Mouse (Mus musculus): ENCODE measurements at regions not wholly inside any gene's neighbourhood (a gene's known extent, or its start where the extent isn't known, plus 50 kb on each side); places are given as distances from the start of the nearest gene placed in this dataset.
"Not testable (repeated sequence)": the region's sequence is repeated elsewhere in the genome, so short reads cannot be mapped to it uniquely, and the experiment has no call there.

GRCm38 (mm10) chr13:50092537-50092936, 157.6 kb downstream of the Gm906 start:
- Histone ChIP-seq H3K27me3 (ENCODE audit: insufficient read depth, poor library complexity, severe bottlenecking) (no peaks in the 10 kb centered on the region), H3K4me3 (no peak overlapping the region), H3K36me3 (no peaks in the 10 kb centered on the region), H3K9me3 (no peaks in the 10 kb centered on the region), H3K27ac (no peak overlapping the region), H3K4me1 (no peaks in the 10 kb centered on the region)
- WGBS = 72% methylated on average over 2 of the region's 2 CpGs
- peak; percentile 54 for DNase-seq (ENCODE audit: low spot score)

- no peaks in the 10 kb centered on the region for H3K9me3 ChIP-seq
- 82% methylated on average over 4 of the region's 4 CpGs for WGBS
Measured at GRCm38 (mm10) chr13:50064841-50065240, 185.3 kb downstream of the Gm906 start.

GRCm38 (mm10) chr13:50064365-50064764, 185.7 kb downstream of the Gm906 start:
- not testable (repeated sequence) for H3K27me3 ChIP-seq (ENCODE audit: insufficient read depth, poor library complexity, severe bottlenecking); H3K4me1 ChIP-seq; DNase-seq (ENCODE audit: low spot score); H3K27ac ChIP-seq; H3K4me3 ChIP-seq; H3K9me3 ChIP-seq; H3K36me3 ChIP-seq
- WGBS = 54% methylated on average over 2 of the region's 2 CpGs

More at GRCm38 (mm10) chr13:50064841-50065240, 185.3 kb downstream of the Gm906 start:
- peak; percentile 52 for DNase-seq (ENCODE audit: low spot score)
- Histone ChIP-seq H3K36me3 (no peaks in the 10 kb centered on the region), H3K27ac (no peak overlapping the region), H3K4me3 (no peak overlapping the region), H3K4me1 (no peaks in the 10 kb centered on the region), H3K27me3 (ENCODE audit: insufficient read depth, poor library complexity, severe bottlenecking) (no peaks in the 10 kb centered on the region)

GRCm38 (mm10) chr13:50059676-50060075, 190.4 kb downstream of the Gm906 start:
- H3K9me3 ChIP-seq; H3K36me3 ChIP-seq; H3K27me3 ChIP-seq (ENCODE audit: insufficient read depth, poor library complexity, severe bottlenecking); H3K4me1 ChIP-seq; H3K27ac ChIP-seq; H3K4me3 ChIP-seq: not testable (repeated sequence)
- DNase-seq (ENCODE audit: low spot score) = peak; percentile 22
- WGBS = 87% methylated on average over 1 of the region's 1 CpGs

GRCm38 (mm10) chr13:50059054-50059453, 191.1 kb downstream of the Gm906 start:
- 80% methylated on average over 2 of the region's 2 CpGs for WGBS
- DNase-seq (ENCODE audit: low spot score) = peak; percentile 31
- H3K4me1 ChIP-seq; H3K36me3 ChIP-seq; H3K9me3 ChIP-seq; H3K4me3 ChIP-seq; H3K27ac ChIP-seq; H3K27me3 ChIP-seq (ENCODE audit: insufficient read depth, poor library complexity, severe bottlenecking): not testable (repeated sequence)

GRCm38 (mm10) chr13:50051746-50052145, 198.4 kb downstream of the Gm906 start:
- not testable (repeated sequence) for H3K4me1 ChIP-seq; DNase-seq (ENCODE audit: low spot score); H3K36me3 ChIP-seq; H3K27me3 ChIP-seq (ENCODE audit: insufficient read depth, poor library complexity, severe bottlenecking); H3K9me3 ChIP-seq; H3K4me3 ChIP-seq; H3K27ac ChIP-seq

- H3K36me3 ChIP-seq; H3K4me3 ChIP-seq; H3K4me1 ChIP-seq; H3K9me3 ChIP-seq; DNase-seq (ENCODE audit: low spot score); H3K27me3 ChIP-seq (ENCODE audit: insufficient read depth, poor library complexity, severe bottlenecking); H3K27ac ChIP-seq: not testable (repeated sequence)
- 85% methylated on average over 3 of the region's 3 CpGs for WGBS
Measured at GRCm38 (mm10) chr13:50051110-50051509, 199.0 kb downstream of the Gm906 start.

GRCm38 (mm10) chr13:50031757-50032156, 218.4 kb downstream of the Gm906 start:
- H3K4me1 ChIP-seq = no peaks in the 10 kb centered on the region
- H3K36me3 ChIP-seq = no peaks in the 10 kb centered on the region
- H3K27me3 ChIP-seq (ENCODE audit: insufficient read depth, poor library complexity, severe bottlenecking) = no peaks in the 10 kb centered on the region
- WGBS = 18% methylated on average over 1 of the region's 1 CpGs
- no peak overlapping the region for H3K4me3 ChIP-seq
- no peaks in the 10 kb centered on the region for H3K9me3 ChIP-seq
- DNase-seq (ENCODE audit: low spot score) = peak; percentile 55
- H3K27ac ChIP-seq = no peak overlapping the region

- not testable (repeated sequence) for H3K36me3 ChIP-seq; H3K27me3 ChIP-seq (ENCODE audit: insufficient read depth, poor library complexity, severe bottlenecking); DNase-seq (ENCODE audit: low spot score); H3K9me3 ChIP-seq; H3K4me1 ChIP-seq; H3K27ac ChIP-seq; H3K4me3 ChIP-seq
- 83% methylated on average over 3 of the region's 3 CpGs for WGBS
Measured at GRCm38 (mm10) chr13:50007730-50008129, 208.9 kb upstream of the Gm30302 start.

GRCm38 (mm10) chr13:49966072-49966471, 167.3 kb upstream of the Gm30302 start:
- not testable (repeated sequence) for DNase-seq (ENCODE audit: low spot score); H3K9me3 ChIP-seq; H3K27me3 ChIP-seq (ENCODE audit: insufficient read depth, poor library complexity, severe bottlenecking); H3K36me3 ChIP-seq; H3K4me3 ChIP-seq; H3K27ac ChIP-seq; H3K4me1 ChIP-seq
- WGBS = 71% methylated on average over 4 of the region's 4 CpGs

- not testable (repeated sequence) for H3K36me3 ChIP-seq; DNase-seq (ENCODE audit: low spot score); H3K9me3 ChIP-seq; H3K27ac ChIP-seq; H3K4me3 ChIP-seq; H3K27me3 ChIP-seq (ENCODE audit: insufficient read depth, poor library complexity, severe bottlenecking); H3K4me1 ChIP-seq
- WGBS = 27% methylated on average over 5 of the region's 6 CpGs
Measured at GRCm38 (mm10) chr13:49957993-49958681, 159.3 kb upstream of the Gm30302 start.

- Histone ChIP-seq H3K27ac (no peak overlapping the region), H3K4me3 (no peak overlapping the region), H3K9me3 (no peaks in the 10 kb centered on the region), H3K36me3 (no peaks in the 10 kb centered on the region), H3K4me1 (no peaks in the 10 kb centered on the region), H3K27me3 (ENCODE audit: insufficient read depth, poor library complexity, severe bottlenecking) (no peaks in the 10 kb centered on the region)
- no peak for DNase-seq (ENCODE audit: low spot score)
- 84% methylated on average over 2 of the region's 2 CpGs for WGBS
Measured at GRCm38 (mm10) chr13:49915781-49916180, 117.0 kb upstream of the Gm30302 start.

Measured in heart, embryonic 10.5 days (tissue).